Mouse (Mus musculus) colon, adult 2 months (tissue): ENCODE data around the gene Abhd14a. TPM values are rescaled to one million over a fixed set of nuclear protein-coding genes. Genes with fewer than 3 reads are reported as not detected.

Experiments used
- polyA plus RNA-seq: library from polyadenylated mRNA; depleted of rRNA; stranded (reverse); fragments of >200 nt; gene quantifications from 2 replicates; pipeline ENCODE4 v1.2.3, GENCODE M21; 2012; rRNA removed

Gene Abhd14a
- polyA plus RNA-seq: 29.0 and 34.0 TPM in 2 replicates

GRCm38 (mm10) chr9:106447348-106447747 lies at the start of gene Abhd14a, which contains the start of gene Abhd14b:
Gene Abhd14a (minus strand): TSS chr9:106447678.
Gene Abhd14b (plus strand): TSS chr9:106447459.

DNA sequence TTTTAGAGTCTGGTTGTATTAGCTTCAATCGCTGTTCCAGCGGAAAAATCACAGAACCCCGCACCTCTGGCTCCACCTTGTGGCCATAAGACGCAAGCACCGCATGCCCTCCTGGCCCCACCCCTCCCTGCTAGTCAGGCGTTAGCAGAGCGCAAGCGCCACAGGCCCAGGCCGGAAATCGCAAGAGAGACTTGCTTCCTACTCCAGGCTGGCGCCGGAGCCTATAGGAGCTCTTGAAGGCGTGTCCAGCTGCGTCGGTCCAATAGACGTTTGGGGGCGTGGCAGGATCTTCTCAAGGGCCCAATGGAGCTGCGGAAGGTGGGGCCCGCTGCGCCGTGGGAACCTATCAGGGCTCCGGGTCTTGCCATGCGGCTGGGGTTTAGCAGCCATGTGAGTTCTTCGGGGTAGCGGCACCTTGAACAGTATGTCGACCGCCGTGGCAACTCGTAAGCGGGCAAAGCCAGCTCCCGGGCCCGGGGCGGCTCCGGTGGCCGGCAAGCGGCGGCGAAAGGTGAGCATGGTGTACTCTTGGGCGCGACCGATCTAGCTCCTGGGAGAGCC lies 29.5 kb upstream of the Abhd14a start, which contains the start of gene Parp3:
TSS of gene Parp3 (minus strand) at position 26 of the 561 bp plus-strand sequence.

DNA sequence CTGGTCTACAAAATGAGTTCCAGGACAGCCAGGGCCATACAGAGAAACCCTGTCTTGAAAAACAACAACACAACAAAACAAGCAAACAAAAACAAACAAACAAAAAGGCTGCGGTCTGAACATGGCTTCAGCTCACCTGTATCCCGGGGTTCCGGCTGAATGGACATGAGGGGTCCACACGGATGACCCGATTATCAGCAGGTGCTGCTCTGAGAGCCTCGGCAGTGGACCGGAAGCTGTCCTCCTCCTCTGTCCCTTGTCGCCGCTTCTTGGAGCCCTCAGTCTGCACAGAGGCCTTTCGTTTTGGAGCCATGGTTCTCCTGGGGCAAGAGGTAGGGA lies 28.2 kb upstream of the Abhd14a start, which contains the start of gene Rrp9:
TSS of gene Rrp9 (plus strand) at position 301 of the 339 bp plus-strand sequence.

DNA sequence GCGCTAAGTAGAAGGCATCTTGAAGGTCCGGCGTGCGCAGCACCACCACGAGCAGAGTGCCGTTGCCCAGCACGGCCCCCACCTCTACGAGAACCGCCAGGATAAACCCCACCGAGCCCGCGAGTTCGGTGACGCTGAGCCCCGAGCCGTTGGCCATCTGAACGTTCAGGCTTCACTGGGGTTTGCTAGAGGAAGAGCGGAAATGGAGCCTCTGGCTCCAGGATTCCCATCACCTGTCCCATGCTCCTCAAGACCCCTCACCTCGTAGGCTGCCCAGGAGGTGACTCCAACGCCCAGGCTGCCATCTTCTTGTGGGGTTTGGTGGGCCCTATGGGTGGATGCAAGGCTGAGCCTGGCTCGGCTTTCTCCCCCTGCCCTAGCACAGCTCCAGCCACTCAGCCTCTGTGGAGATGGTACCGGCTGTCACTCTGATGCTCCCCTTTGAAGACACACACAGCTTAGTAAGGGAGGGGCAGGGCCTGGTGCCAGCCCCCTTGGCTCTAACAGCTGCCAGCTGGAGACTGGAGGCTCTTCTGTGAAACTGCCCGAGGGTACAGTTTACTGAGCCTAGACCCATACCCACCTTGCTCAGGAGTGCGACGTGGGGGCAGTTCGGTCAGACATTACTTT lies 18.2 kb upstream of the Abhd14a start, which contains the start of gene Gpr62:
TSS of gene Gpr62 (minus strand) at position 368 of the 630 bp plus-strand sequence.

GRCm38 (mm10) chr9:106453271-106454070 lies 6.0 kb upstream of the Abhd14a start, which contains the start of gene Pcbp4:
Gene Pcbp4 (plus strand): TSS chr9:106453291.

GRCm38 (mm10) chr9:106429221-106430014 lies 18.1 kb downstream of the Abhd14a start, which contains the start of gene Rpl29:
Gene Rpl29 (plus strand): TSS chr9:106429454.

Other genes with a start within 250 kb of the Abhd14a start
- 28.9 and 29.0 TPM in 2 replicates for gene Ppm1m, start 247.9 kb downstream of the Abhd14a start, polyA plus RNA-seq
- 42.7 and 46.3 TPM in 2 replicates for gene Twf2, start 244.6 kb downstream of the Abhd14a start, polyA plus RNA-seq
- 2.9 and 3.8 TPM in 2 replicates for gene Tlr9, start 225.1 kb downstream of the Abhd14a start, polyA plus RNA-seq
- 180 and 182 TPM in 2 replicates for gene Alas1, start 199.0 kb downstream of the Abhd14a start, polyA plus RNA-seq
- 18.2 and 19.5 TPM in 2 replicates for gene Poc1a, start 166.6 kb downstream of the Abhd14a start, polyA plus RNA-seq
- gene Dusp7, start 79.0 kb downstream of the Abhd14a start, polyA plus RNA-seq: 37.7 and 48.3 TPM in 2 replicates
- gene Rpl29, start 18.2 kb downstream of the Abhd14a start, polyA plus RNA-seq: 438 and 578 TPM in 2 replicates
- gene Acy1, start 9.4 kb downstream of the Abhd14a start, polyA plus RNA-seq: 31.0 and 32.7 TPM in 2 replicates
- 116 and 124 TPM in 2 replicates for gene Abhd14b, start 219 bp downstream of the Abhd14a start, polyA plus RNA-seq
- gene Pcbp4, start 5.6 kb upstream of the Abhd14a start, polyA plus RNA-seq: 48.5 and 48.7 TPM in 2 replicates
- gene Gpr62, start 18.3 kb upstream of the Abhd14a start, polyA plus RNA-seq: 0.25 and 0.47 TPM in 2 replicates
- gene Rrp9, start 28.3 kb upstream of the Abhd14a start, polyA plus RNA-seq: 25.4 and 27.9 TPM in 2 replicates
- gene Parp3, start 29.3 kb upstream of the Abhd14a start, polyA plus RNA-seq: 38.7 and 42.4 TPM in 2 replicates
- not detected in 2 replicates for gene Iqcf1, start 52.3 kb upstream of the Abhd14a start, polyA plus RNA-seq
- gene Iqcf5, start 66.9 kb upstream of the Abhd14a start, polyA plus RNA-seq: not detected in 2 replicates
- not detected in 2 replicates for gene Iqcf3, start 114.0 kb upstream of the Abhd14a start, polyA plus RNA-seq
- not detected in 2 replicates for gene Iqcf4, start 123.3 kb upstream of the Abhd14a start, polyA plus RNA-seq
- gene Iqcf6, start 178.9 kb upstream of the Abhd14a start, polyA plus RNA-seq: not detected in 2 replicates
- 0.06 TPM in 2 replicates for gene Grm2, start 208.4 kb upstream of the Abhd14a start, polyA plus RNA-seq
- gene Tex264, start 238.2 kb upstream of the Abhd14a start, polyA plus RNA-seq: 131 and 150 TPM in 2 replicates